Mouse (Mus musculus) midbrain, embryonic 13.5 days (tissue): ENCODE measurements at regions not wholly inside any gene's neighbourhood (a gene's known extent, or its start where the extent isn't known, plus 50 kb on each side); places are given as distances from the start of the nearest gene placed in this dataset.
"Not testable (repeated sequence)": the region's sequence is repeated elsewhere in the genome, so short reads cannot be mapped to it uniquely, and the experiment has no call there.

ENCODE experiments used
- ATAC-seq: fragments of 200-750 bp; cut with Nextera tagmentation; 2 replicates; pipeline ENCODE4 v1.8.0; 2017; ENCODE audit warnings: mild to moderate bottlenecking, moderate TSS enrichment, moderate library complexity
- H3K27ac ChIP-seq: fragments of 300-500 bp; sonication (generic); 2 replicates; pipeline ENCODE4 v1.5.1; 2015; ENCODE audit warnings: inconsistent platforms, mild to moderate bottlenecking, moderate library complexity
- H3K27me3 ChIP-seq: fragments of 300-500 bp; sonication (generic); 2 replicates; pipeline ENCODE4 v1.6.1; 2015; ENCODE audit warnings: mild to moderate bottlenecking, inconsistent platforms
- H3K36me3 ChIP-seq: fragments of 300-500 bp; sonication (generic); 2 replicates; pipeline ENCODE4 v1.6.1; 2015; ENCODE audit warnings: mild to moderate bottlenecking, inconsistent platforms
- H3K4me1 ChIP-seq: fragments of 300-500 bp; sonication (generic); replicated peaks from 2 replicates; pipeline ENCODE4 v1.6.1; 2015; ENCODE audit warnings: inconsistent platforms
- H3K4me2 ChIP-seq: fragments of 300-500 bp; sonication (generic); replicated peaks from 2 replicates; pipeline ENCODE4 v1.6.1; 2015; ENCODE audit warnings: moderate library complexity, mild to moderate bottlenecking, inconsistent platforms
- H3K4me3 ChIP-seq: fragments of 300-500 bp; sonication (generic); replicated peaks from 2 replicates; pipeline ENCODE4 v1.5.1; 2015; ENCODE audit warnings: mild to moderate bottlenecking, inconsistent platforms
- H3K9ac ChIP-seq: fragments of 300-500 bp; sonication (generic); replicated peaks from 2 replicates; pipeline ENCODE4 v1.6.1; 2015; ENCODE audit warnings: mild to moderate bottlenecking, inconsistent platforms
- H3K9me3 ChIP-seq: fragments of 300-500 bp; sonication (generic); 2 replicates; pipeline ENCODE4 v1.6.1; 2016; ENCODE audit warnings: mild to moderate bottlenecking, inconsistent platforms
- WGBS: fragments of 180-500 bp; shearing (Covaris S2); methylation state at CpG from one replicate; pipeline ENCODE4 v1.1.7; 2015; 5-methylcytosine and 5-hydroxymethylcytosine counted together

DNA sequence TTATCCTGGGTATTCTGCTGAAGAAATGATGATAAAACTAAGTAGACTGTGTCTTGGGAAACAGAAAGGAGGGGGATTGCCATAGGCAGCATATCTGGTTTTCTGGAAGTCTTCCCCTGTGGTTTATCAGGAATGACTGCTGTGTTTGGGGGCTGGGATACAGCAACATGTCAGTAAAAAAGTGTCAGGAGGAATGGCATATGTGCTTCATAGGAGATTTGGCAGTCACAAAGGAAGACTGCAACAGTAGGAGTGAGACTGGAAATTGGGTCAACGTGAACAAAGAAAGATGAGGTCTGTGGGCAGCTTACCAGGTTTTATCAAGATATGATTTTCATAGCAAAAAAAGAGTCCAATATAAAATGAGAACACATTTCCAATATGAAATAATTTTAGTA, 641.1 kb upstream of the Nrxn1 start:
- no peaks in the 10 kb centered on the region for H3K27me3 ChIP-seq
- H3K4me2 ChIP-seq: no peak overlapping the region
- H3K27ac ChIP-seq: no peak overlapping the region
- no peaks in the 10 kb centered on the region for H3K36me3 ChIP-seq
- H3K9me3 ChIP-seq: no peaks in the 10 kb centered on the region
- WGBS: 97% methylated on average over 1 of the region's 1 CpGs
- H3K4me1 ChIP-seq: no peaks in the 10 kb centered on the region
- H3K9ac ChIP-seq: no peak overlapping the region
- H3K4me3 ChIP-seq: no peak overlapping the region
- no peak for ATAC-seq

DNA sequence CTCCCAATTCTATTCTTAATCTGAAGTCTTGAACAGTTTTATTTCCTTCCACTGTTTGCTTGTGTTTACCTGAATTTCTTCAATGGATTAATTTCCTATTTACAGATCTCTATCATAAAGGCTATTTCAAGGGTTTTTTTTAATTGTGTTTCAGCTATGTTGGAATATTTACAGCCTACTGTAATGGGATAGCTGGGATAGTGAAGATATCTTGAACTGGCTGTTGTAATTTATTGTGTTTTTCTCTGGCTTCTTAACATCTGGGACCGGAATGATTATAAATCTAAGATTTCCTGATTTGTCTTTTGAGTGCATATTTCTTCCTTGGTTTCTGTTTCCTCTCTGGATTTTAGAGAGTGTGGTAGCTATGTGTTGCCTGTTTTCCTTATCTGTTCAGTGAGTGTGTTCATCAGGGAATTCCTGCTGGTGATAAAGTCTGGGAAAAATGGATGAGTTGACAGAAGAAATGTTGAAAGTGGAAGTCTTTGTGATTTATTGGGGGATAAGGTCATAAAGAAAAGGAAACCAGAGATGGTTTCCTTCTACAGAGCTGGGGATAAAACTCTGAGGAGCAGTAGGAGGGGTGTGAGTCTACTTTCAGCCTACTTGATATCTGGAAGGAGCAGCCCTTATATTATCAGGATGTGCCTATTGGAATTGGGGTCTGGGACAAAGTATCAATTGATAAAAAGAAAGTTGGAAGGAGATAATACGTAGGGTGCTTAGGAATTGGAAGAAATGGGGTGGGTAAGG, 640.5 kb upstream of the Nrxn1 start:
- no peaks in the 10 kb centered on the region for H3K36me3 ChIP-seq
- no peaks in the 10 kb centered on the region for H3K9me3 ChIP-seq
- ATAC-seq: no peak
- no peaks in the 10 kb centered on the region for H3K27me3 ChIP-seq
- no peaks in the 10 kb centered on the region for H3K4me1 ChIP-seq
- no peak overlapping the region for H3K4me3 ChIP-seq
- 94% methylated on average over 2 of the region's 2 CpGs for WGBS
- no peak overlapping the region for H3K9ac ChIP-seq
- H3K4me2 ChIP-seq: no peak overlapping the region
- H3K27ac ChIP-seq: no peak overlapping the region

DNA sequence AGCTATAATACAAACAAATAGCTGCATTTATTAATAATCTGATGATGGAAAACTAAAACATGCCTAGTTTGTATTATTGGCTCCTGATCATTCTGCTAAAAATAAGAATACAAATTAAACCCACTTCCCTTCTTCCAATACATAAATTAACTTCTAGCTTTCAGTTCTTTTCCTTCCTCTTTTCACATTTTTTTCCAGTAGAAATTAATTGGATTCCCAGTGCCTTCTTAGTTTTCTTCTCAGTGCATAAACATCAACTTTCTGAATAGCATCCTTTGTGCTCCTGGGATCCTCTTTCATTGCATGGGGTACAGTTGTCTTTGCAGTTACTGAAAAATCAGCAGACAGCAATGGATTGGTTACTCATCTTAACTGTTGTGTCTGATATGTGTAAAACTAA, 617.5 kb upstream of the Nrxn1 start:
- Histone ChIP-seq H3K9me3 (no peaks in the 10 kb centered on the region), H3K4me3 (no peak overlapping the region), H3K9ac (no peak overlapping the region), H3K4me1 (no peaks in the 10 kb centered on the region), H3K4me2 (no peak overlapping the region), H3K36me3 (no peaks in the 10 kb centered on the region), H3K27me3 (no peaks in the 10 kb centered on the region), H3K27ac (no peak overlapping the region)
- ATAC-seq: no peak

DNA sequence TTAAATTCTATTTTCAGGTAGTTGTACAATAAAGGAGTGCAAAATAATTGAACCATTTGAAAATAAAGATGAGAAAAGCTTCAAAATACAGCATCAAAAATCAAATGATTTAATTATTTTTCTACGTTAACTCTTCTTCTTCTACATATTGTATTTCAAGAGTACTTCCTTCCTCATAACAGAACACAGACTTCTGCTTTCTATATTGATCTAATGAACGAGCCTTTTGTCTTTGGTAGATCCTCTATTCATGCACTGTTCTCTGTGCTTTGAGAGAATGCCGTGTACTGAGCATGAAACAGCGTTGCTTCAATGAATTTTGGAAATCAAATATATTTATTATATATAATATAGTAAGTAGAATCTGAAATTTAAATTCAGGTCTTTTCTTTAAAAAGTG, 598.2 kb upstream of the Nrxn1 start:
- Histone ChIP-seq H3K4me3 (no peak overlapping the region), H3K27ac (no peak overlapping the region), H3K9ac (no peak overlapping the region), H3K4me2 (no peak overlapping the region), H3K36me3 (no peaks in the 10 kb centered on the region), H3K4me1 (no peaks in the 10 kb centered on the region), H3K27me3 (no peaks in the 10 kb centered on the region), H3K9me3 (no peaks in the 10 kb centered on the region)
- WGBS: 90% methylated on average over 4 of the region's 4 CpGs
- no peak for ATAC-seq

DNA sequence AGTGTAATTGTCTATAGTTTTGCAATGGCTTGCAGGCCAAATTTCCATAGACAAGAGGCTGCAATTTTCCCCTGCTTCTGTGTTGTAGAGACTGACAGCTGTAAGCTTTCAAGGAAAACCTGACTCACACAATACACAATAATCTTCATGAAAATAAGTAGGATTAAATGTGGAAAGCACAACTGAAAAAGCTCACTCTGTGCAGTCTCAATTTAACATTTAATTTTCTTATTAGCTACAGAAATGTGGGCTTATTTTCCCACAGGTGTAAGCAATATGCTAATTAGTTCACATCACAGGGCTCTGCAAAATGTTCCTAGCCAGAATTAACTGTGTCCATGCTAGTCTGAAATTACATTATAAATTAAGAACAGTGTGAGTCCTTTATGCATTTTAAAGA, 564.6 kb upstream of the Nrxn1 start:
- no peak overlapping the region for H3K4me3 ChIP-seq
- no peaks in the 10 kb centered on the region for H3K36me3 ChIP-seq
- H3K27ac ChIP-seq: no peak overlapping the region
- no peaks in the 10 kb centered on the region for H3K27me3 ChIP-seq
- no peak overlapping the region for H3K4me2 ChIP-seq
- ATAC-seq: peak; percentile 53; the same call in 1 of the 2 replicates
- 0 out of 2 replicates have a peak, but pooled peaks cover 3% of the 10 kb centered on the region for H3K4me1 ChIP-seq
- no peaks in the 10 kb centered on the region for H3K9me3 ChIP-seq
- H3K9ac ChIP-seq: no peak overlapping the region

DNA sequence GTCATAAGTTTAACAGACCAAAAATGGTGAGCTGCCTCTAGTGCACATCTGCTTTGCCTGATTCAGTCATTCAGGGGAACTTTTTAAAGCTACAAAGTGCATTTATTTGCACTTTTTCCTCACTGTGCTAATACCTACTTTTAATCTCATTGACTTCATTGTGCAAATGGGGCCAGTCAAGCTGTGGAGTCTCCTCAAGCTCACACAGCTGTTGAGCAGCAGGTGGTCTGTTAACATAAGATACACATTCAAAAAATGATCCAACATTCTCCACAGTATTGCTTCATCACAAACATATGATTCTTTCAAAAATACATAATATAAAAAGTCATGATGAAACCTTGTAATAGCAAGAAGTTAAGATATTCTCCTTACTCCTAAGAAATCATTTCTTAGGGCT, 564.2 kb upstream of the Nrxn1 start:
- H3K9ac ChIP-seq: no peak overlapping the region
- 0 out of 2 replicates have a peak, but pooled peaks have one; percentile 34 for ATAC-seq

DNA sequence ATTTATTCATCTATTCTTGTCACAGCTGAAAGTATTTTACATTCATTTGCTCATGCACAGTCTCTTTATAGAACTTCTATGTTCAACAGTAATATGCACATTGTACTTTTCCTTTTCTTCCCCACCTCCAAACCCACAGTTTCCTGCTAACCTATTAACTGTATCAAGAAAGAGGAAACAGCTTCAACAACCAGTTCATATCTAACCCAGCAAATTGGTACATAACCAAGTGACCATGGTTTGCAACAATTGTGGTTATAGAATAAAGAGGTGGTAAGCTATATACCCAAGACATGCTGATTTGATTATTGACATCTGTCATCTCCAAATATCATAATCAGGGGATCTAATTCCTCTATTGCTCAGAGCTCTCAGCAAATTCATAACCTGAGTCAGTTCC, 539.0 kb upstream of the Nrxn1 start:
- ATAC-seq: no peak
- Histone ChIP-seq H3K4me1 (no peaks in the 10 kb centered on the region), H3K9me3 (no peaks in the 10 kb centered on the region), H3K36me3 (no peaks in the 10 kb centered on the region), H3K4me3 (no peak overlapping the region), H3K27me3 (no peaks in the 10 kb centered on the region), H3K27ac (no peak overlapping the region), H3K4me2 (no peak overlapping the region), H3K9ac (no peak overlapping the region)

More for the DNA sequence above, 564.2 kb upstream of the Nrxn1 start:
- H3K27me3 ChIP-seq: no peaks in the 10 kb centered on the region
- no peak overlapping the region for H3K4me2 ChIP-seq
- H3K4me1 ChIP-seq: 0 out of 2 replicates have a peak, but pooled peaks cover 3% of the 10 kb centered on the region
- H3K27ac ChIP-seq: 0 out of 2 replicates have a peak overlapping the region, but pooled peaks have one; percentile 35
- H3K36me3 ChIP-seq: no peaks in the 10 kb centered on the region
- H3K9me3 ChIP-seq: no peaks in the 10 kb centered on the region
- no peak overlapping the region for H3K4me3 ChIP-seq

DNA sequence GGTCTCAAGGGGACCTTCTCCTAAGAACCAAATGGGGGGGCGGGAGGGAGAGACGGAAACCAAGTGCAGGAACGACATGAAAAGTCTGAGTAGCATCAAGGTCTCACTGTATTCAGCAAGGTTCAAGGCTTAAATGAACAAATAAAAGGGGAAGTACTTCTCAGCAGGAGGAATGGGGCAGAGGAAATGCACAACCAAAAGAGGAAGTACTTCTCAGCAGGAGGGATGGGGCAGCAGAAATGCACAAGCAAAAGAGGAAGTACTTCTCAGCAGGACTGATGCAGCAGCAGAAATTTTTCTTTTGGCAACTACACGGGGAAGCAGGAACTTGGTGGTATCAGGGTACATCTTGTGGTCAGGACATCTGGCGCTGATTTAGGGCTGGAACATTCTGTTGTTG, 521.3 kb upstream of the Nrxn1 start:
- H3K9ac ChIP-seq, H3K9me3 ChIP-seq, H3K4me2 ChIP-seq, H3K27me3 ChIP-seq, H3K4me1 ChIP-seq, H3K4me3 ChIP-seq, H3K27ac ChIP-seq, ATAC-seq, H3K36me3 ChIP-seq: not testable (repeated sequence)
- WGBS: 87% methylated on average over 5 of the region's 5 CpGs

DNA sequence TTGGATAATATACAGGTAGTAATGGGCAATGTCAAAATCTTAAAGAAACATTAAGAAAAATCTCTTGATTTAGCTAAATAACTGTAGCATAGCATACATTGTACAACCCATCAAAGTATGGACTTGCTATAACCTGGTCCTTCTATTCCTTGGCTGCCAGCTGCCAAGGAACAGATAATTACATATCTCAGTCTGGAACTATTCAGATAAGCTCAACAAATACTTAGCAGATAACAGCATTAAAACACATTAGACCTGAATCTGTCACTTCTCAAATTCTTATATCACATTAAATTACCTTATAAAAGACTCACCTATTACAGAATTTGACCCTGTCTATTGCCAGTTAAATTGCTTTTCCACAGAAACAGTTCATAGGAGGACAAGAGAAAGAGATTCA, 496.2 kb upstream of the Nrxn1 start:
- Histone ChIP-seq H3K4me1 (no peaks in the 10 kb centered on the region), H3K9me3 (no peaks in the 10 kb centered on the region), H3K4me2 (no peak overlapping the region), H3K27ac (no peak overlapping the region), H3K9ac (no peak overlapping the region), H3K36me3 (no peaks in the 10 kb centered on the region), H3K4me3 (no peak overlapping the region), H3K27me3 (no peaks in the 10 kb centered on the region)
- no peak for ATAC-seq

DNA sequence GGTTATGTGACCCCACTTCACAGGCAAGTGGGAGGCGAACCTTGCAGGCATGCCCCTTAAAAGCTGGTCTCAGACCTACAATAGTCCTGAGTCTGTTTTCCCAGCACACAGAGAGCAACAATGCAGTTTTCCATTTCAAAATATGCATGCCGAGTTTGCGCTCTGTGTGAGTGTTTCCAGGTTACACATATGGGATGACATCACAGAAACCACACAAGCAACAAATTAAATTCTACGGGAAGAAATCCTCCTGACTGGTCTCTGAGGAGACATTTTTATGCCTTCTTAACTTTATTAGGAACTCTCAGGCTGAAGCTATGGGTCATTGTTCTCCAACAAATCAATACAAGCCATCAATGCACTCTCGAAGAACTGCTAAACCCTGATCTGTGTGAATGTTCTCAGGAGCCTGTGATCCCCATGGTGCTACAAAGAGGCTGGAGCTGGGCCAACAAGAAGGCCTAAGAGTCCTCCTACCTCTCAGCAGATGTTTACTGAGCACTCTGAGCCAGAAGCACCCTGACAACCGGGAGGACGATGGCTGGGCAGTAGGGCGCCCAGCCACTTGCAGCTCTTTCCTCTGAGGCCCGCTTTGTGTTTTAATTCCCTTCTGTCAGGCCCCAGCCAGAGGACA, 458.3 kb upstream of the Nrxn1 start:
- not testable (repeated sequence) for H3K27me3 ChIP-seq, H3K4me3 ChIP-seq, ATAC-seq, H3K9me3 ChIP-seq, H3K36me3 ChIP-seq, H3K4me2 ChIP-seq, H3K9ac ChIP-seq, H3K4me1 ChIP-seq, H3K27ac ChIP-seq
- WGBS: 91% methylated on average over 5 of the region's 9 CpGs

DNA sequence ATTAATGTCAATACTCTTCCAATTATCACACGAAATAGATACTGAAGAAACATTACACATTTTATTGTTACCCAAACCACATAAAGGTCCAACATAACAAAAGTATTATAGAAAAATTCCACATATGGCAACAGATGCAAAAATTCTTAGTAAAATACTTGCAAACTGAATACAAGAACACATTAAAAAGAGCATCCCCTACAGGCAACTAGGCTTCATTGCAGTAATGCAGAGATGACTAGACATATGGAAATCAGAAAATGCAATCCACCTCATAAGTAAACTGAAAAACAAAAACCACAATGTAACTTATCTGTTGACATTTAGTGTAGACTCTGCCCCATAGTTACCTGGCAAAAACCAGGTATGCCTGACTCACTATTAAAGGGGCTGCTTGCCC, 438.6 kb upstream of the Nrxn1 start:
- no peaks in the 10 kb centered on the region for H3K36me3 ChIP-seq
- no peak overlapping the region for H3K4me2 ChIP-seq
- H3K4me3 ChIP-seq: no peak overlapping the region
- no peak overlapping the region for H3K27ac ChIP-seq
- no peak overlapping the region for H3K9ac ChIP-seq
- no peaks in the 10 kb centered on the region for H3K4me1 ChIP-seq
- no peak for ATAC-seq
- 78% methylated on average over 1 of the region's 1 CpGs for WGBS
- no peaks in the 10 kb centered on the region for H3K27me3 ChIP-seq
- no peaks in the 10 kb centered on the region for H3K9me3 ChIP-seq

DNA sequence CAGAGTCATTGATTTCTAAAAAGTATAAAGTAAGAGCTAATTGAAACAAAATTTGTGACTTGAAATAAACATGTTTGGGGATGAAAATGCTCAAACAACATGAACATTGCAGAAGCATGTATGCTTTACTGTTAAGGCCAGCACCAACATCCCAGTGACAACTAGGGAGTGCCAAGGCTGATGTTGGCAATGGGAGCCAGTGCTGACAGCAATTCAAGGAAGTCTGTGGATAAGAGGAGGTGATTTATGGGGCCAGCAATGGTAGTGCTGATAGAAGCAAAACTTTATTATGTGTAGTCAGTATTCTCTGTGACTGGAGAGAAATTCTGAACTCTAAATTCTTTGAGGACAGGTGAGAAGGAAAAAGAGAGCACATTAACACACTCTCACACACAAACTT, 424.4 kb upstream of the Nrxn1 start:
- no peak overlapping the region for H3K4me3 ChIP-seq
- H3K36me3 ChIP-seq: no peaks in the 10 kb centered on the region
- no peaks in the 10 kb centered on the region for H3K9me3 ChIP-seq
- ATAC-seq: no peak
- H3K27me3 ChIP-seq: no peaks in the 10 kb centered on the region
- H3K9ac ChIP-seq: no peak overlapping the region
- H3K27ac ChIP-seq: no peak overlapping the region
- no peak overlapping the region for H3K4me2 ChIP-seq
- H3K4me1 ChIP-seq: no peaks in the 10 kb centered on the region
